Mouse (Mus musculus) midbrain, embryonic 12.5 days (tissue): ENCODE results near the gene Map3k1. TPM values are rescaled to one million over a fixed set of nuclear protein-coding genes. Genes with fewer than 3 reads are reported as not detected.

Experiments
- ATAC-seq: fragments of 200-750 bp; cut with Nextera tagmentation; 2 replicates; pipeline ENCODE4 v1.8.0; 2017; ENCODE audit warnings: low read depth, moderate TSS enrichment, moderate library complexity; ENCODE audit not compliant: low FRiP score
- H3K27ac ChIP-seq: fragments of 300-500 bp; sonication (generic); replicated peaks from 2 replicates; pipeline ENCODE4 v1.5.1; 2016; ENCODE audit warnings: mild to moderate bottlenecking
- H3K27me3 ChIP-seq: fragments of 300-500 bp; sonication (generic); 2 replicates; pipeline ENCODE4 v1.6.1; 2016; ENCODE audit warnings: mild to moderate bottlenecking
- H3K36me3 ChIP-seq: fragments of 300-500 bp; sonication (generic); 2 replicates; pipeline ENCODE4 v1.6.1; 2016
- H3K4me1 ChIP-seq: fragments of 300-500 bp; sonication (generic); 2 replicates; pipeline ENCODE4 v1.6.1; 2016
- H3K4me2 ChIP-seq: fragments of 300-500 bp; sonication (generic); replicated peaks from 2 replicates; pipeline ENCODE4 v1.6.1; 2016; ENCODE audit warnings: mild to moderate bottlenecking, moderate library complexity
- H3K4me3 ChIP-seq: fragments of 300-500 bp; sonication (generic); 2 replicates; pipeline ENCODE4 v1.5.1; 2016; ENCODE audit warnings: mild to moderate bottlenecking
- H3K9ac ChIP-seq: fragments of 300-500 bp; sonication (generic); replicated peaks from 2 replicates; pipeline ENCODE4 v1.6.1; 2016; ENCODE audit warnings: mild to moderate bottlenecking, moderate library complexity
- H3K9me3 ChIP-seq: fragments of 300-500 bp; sonication (generic); 2 replicates; pipeline ENCODE4 v1.6.1; 2016; ENCODE audit warnings: mild to moderate bottlenecking
- WGBS: fragments of 180-500 bp; shearing (Covaris S2); methylation state at CpG from one replicate; pipeline ENCODE4 v1.1.7; 2016; 5-methylcytosine and 5-hydroxymethylcytosine counted together
- polyA plus RNA-seq: library from polyadenylated mRNA; unstranded; fragments of >200 nt; fragmentation: Nextera tagmentation; extraction: Ambion mirVana; gene quantifications from 2 replicates; pipeline ENCODE4 v1.2.1, GENCODE M21; 2016

The Map3k1 gene
- polyA plus RNA-seq, 1 experiment from 2014 or later = 14.0 TPM

- under 1% methylated on average over 29 of the region's 29 CpGs for WGBS
These were observed 854 bp upstream of the Map3k1 start for GRCm38 (mm10) chr13:111809466-111810228.

GRCm38 (mm10) chr13:111808387-111808636, 481 bp downstream of the Map3k1 start:
- peak overlapping the region; percentile 97 for H3K27ac ChIP-seq
- ATAC-seq = peak; percentile 76
- peak overlapping the region; percentile 90 for H3K9ac ChIP-seq
- peaks cover 18% of the 10 kb centered on the region for H3K4me1 ChIP-seq
- H3K9me3 ChIP-seq = no peaks in the 10 kb centered on the region
- H3K4me2 ChIP-seq = peak overlapping the region; percentile 88
- H3K4me3 ChIP-seq = peak overlapping the region; percentile 98
- 0% methylated on average over 35 of the region's 38 CpGs for WGBS
- no peaks in the 10 kb centered on the region for H3K36me3 ChIP-seq
- H3K27me3 ChIP-seq = peaks cover 10% of the 10 kb centered on the region

More at GRCm38 (mm10) chr13:111809466-111810228, 854 bp upstream of the Map3k1 start:
- H3K4me3 ChIP-seq = peak overlapping the region; percentile 98
- peaks cover 15% of the 10 kb centered on the region for H3K4me1 ChIP-seq
- H3K4me2 ChIP-seq = peak overlapping the region; percentile 86
- no peaks in the 10 kb centered on the region for H3K9me3 ChIP-seq
- H3K27ac ChIP-seq = peak overlapping the region; percentile 97
- ATAC-seq = peak; percentile 62
- H3K36me3 ChIP-seq = no peaks in the 10 kb centered on the region
- peak overlapping the region; percentile 90 for H3K9ac ChIP-seq
- H3K27me3 ChIP-seq = peaks cover 10% of the 10 kb centered on the region

GRCm38 (mm10) chr13:111807596-111808386, 1.0 kb downstream of the Map3k1 start:
- H3K36me3 ChIP-seq = no peaks in the 10 kb centered on the region
- ATAC-seq = peak; percentile 5; the same call in 1 of the 2 replicates
- H3K4me2 ChIP-seq = peak overlapping the region; percentile 88
- peaks cover 10% of the 10 kb centered on the region for H3K27me3 ChIP-seq
- H3K4me3 ChIP-seq = peak overlapping the region; percentile 98
- H3K4me1 ChIP-seq = peaks cover 18% of the 10 kb centered on the region
- no peaks in the 10 kb centered on the region for H3K9me3 ChIP-seq
- peak overlapping the region; percentile 90 for H3K9ac ChIP-seq
- WGBS = under 1% methylated on average over 69 of the region's 79 CpGs
- H3K27ac ChIP-seq = peak overlapping the region; percentile 97

GRCm38 (mm10) chr13:111807105-111807595, 1.6 kb downstream of the Map3k1 start:
- H3K27me3 ChIP-seq = peaks cover 10% of the 10 kb centered on the region
- H3K4me3 ChIP-seq = peak overlapping the region; percentile 98
- 1% methylated on average over 11 of the region's 11 CpGs for WGBS
- no peaks in the 10 kb centered on the region for H3K9me3 ChIP-seq
- H3K4me1 ChIP-seq = peaks cover 20% of the 10 kb centered on the region
- H3K9ac ChIP-seq = peak overlapping the region; percentile 90; the same call in 1 of the 2 replicates
- H3K36me3 ChIP-seq = no peaks in the 10 kb centered on the region
- peak overlapping the region; percentile 88 for H3K4me2 ChIP-seq
- no peak for ATAC-seq
- H3K27ac ChIP-seq = no peak overlapping the region

- Histone ChIP-seq H3K27me3 (peaks cover 7% of the 10 kb centered on the region), H3K9me3 (no peaks in the 10 kb centered on the region), H3K36me3 (no peaks in the 10 kb centered on the region), H3K27ac (no peak overlapping the region), H3K4me1 (peaks cover 23% of the 10 kb centered on the region), H3K4me3 (no peak overlapping the region), H3K4me2 (no peak overlapping the region), H3K9ac (no peak overlapping the region)
- ATAC-seq = no peak
- WGBS = 68% methylated on average over 15 of the region's 15 CpGs
These were observed 2.8 kb downstream of the Map3k1 start for GRCm38 (mm10) chr13:111805738-111806722.

GRCm38 (mm10) chr13:111804951-111805673, 3.7 kb downstream of the Map3k1 start:
- H3K27me3 ChIP-seq = no peaks in the 10 kb centered on the region
- no peak overlapping the region for H3K27ac ChIP-seq
- H3K36me3 ChIP-seq = no peaks in the 10 kb centered on the region
- no peak overlapping the region for H3K4me3 ChIP-seq
- no peak overlapping the region for H3K4me2 ChIP-seq
- ATAC-seq = no peak
- peaks cover 27% of the 10 kb centered on the region for H3K4me1 ChIP-seq
- H3K9ac ChIP-seq = no peak overlapping the region
- WGBS = 71% methylated on average over 10 of the region's 10 CpGs
- no peaks in the 10 kb centered on the region for H3K9me3 ChIP-seq

GRCm38 (mm10) chr13:111804189-111804588, 4.6 kb downstream of the Map3k1 start:
- Histone ChIP-seq H3K4me3 (no peak overlapping the region), H3K27me3 (no peaks in the 10 kb centered on the region), H3K4me1 (peaks cover 23% of the 10 kb centered on the region), H3K36me3 (no peaks in the 10 kb centered on the region), H3K9me3 (no peaks in the 10 kb centered on the region), H3K4me2 (no peak overlapping the region), H3K9ac (no peak overlapping the region), H3K27ac (no peak overlapping the region)
- ATAC-seq = no peak
- 77% methylated on average over 8 of the region's 8 CpGs for WGBS

- Histone ChIP-seq H3K9me3 (no peaks in the 10 kb centered on the region), H3K4me2 (no peak overlapping the region), H3K4me3 (no peak overlapping the region), H3K9ac (no peak overlapping the region), H3K4me1 (peaks cover 23% of the 10 kb centered on the region), H3K36me3 (no peaks in the 10 kb centered on the region), H3K27me3 (no peaks in the 10 kb centered on the region), H3K27ac (no peak overlapping the region)
- WGBS = 72% methylated on average over 6 of the region's 6 CpGs
- no peak for ATAC-seq
These were observed 5.3 kb downstream of the Map3k1 start for GRCm38 (mm10) chr13:111803506-111803905.

- Histone ChIP-seq H3K9me3 (no peaks in the 10 kb centered on the region), H3K9ac (no peak overlapping the region), H3K36me3 (no peaks in the 10 kb centered on the region), H3K27ac (no peak overlapping the region), H3K27me3 (no peaks in the 10 kb centered on the region), H3K4me1 (peaks cover 29% of the 10 kb centered on the region), H3K4me2 (no peak overlapping the region), H3K4me3 (no peak overlapping the region)
- no peak for ATAC-seq
- 90% methylated on average over 11 of the region's 11 CpGs for WGBS
These were observed 5.9 kb downstream of the Map3k1 start for GRCm38 (mm10) chr13:111802900-111803299.

GRCm38 (mm10) chr13:111802271-111802665, 6.5 kb downstream of the Map3k1 start:
- Histone ChIP-seq H3K9me3 (no peaks in the 10 kb centered on the region), H3K27me3 (no peaks in the 10 kb centered on the region), H3K36me3 (no peaks in the 10 kb centered on the region), H3K9ac (no peak overlapping the region), H3K4me2 (no peak overlapping the region), H3K27ac (no peak overlapping the region), H3K4me3 (no peak overlapping the region), H3K4me1 (peaks cover 31% of the 10 kb centered on the region)
- WGBS = 76% methylated on average over 2 of the region's 2 CpGs
- ATAC-seq = no peak

GRCm38 (mm10) chr13:111801662-111802270, 7.0 kb downstream of the Map3k1 start:
- Histone ChIP-seq H3K4me2 (no peak overlapping the region), H3K27ac (no peak overlapping the region), H3K9ac (no peak overlapping the region), H3K9me3 (no peaks in the 10 kb centered on the region), H3K4me1 (peaks cover 33% of the 10 kb centered on the region), H3K36me3 (no peaks in the 10 kb centered on the region), H3K27me3 (no peaks in the 10 kb centered on the region), H3K4me3 (no peak overlapping the region)
- WGBS = 77% methylated on average over 10 of the region's 10 CpGs
- no peak for ATAC-seq
